Mouse (Mus musculus): ENCODE data around the gene Gm1110. TPM values are rescaled to one million over a fixed set of nuclear protein-coding genes. Genes with fewer than 3 reads are reported as not detected.

Gene Gm1110
- 0.34 TPM for polyA plus RNA-seq (2014; fragmentation: Illumina TruSeq; extraction: RNeasy Lipid Tissue Mini Kit (QIAGEN cat#74804); ENCODE audit: low read depth, low replicate concordance)

GRCm38 (mm10) chr9:26922909-26923526, at the start of gene Gm1110:
TSS of gene Gm1110 (minus strand) at chr9:26923111.

GRCm38 (mm10) chr9:26860751-26861150, 62.2 kb downstream of the Gm1110 start, which contains the start of gene Glb1l3:
TSS of gene Glb1l3 (minus strand) at chr9:26860890.

Other genes starting within 250 kb of the Gm1110 start
- not detected for gene B3gat1, start 189.4 kb downstream of the Gm1110 start, polyA plus RNA-seq (2014; fragmentation: Illumina TruSeq; extraction: RNeasy Lipid Tissue Mini Kit (QIAGEN cat#74804); ENCODE audit: low read depth, low replicate concordance)
- gene Glb1l2, start 116.6 kb downstream of the Gm1110 start, polyA plus RNA-seq (2014; fragmentation: Illumina TruSeq; extraction: RNeasy Lipid Tissue Mini Kit (QIAGEN cat#74804); ENCODE audit: low read depth, low replicate concordance), result 10.7 TPM
- 291 TPM for gene Glb1l3, start 62.2 kb downstream of the Gm1110 start, polyA plus RNA-seq (2014; fragmentation: Illumina TruSeq; extraction: RNeasy Lipid Tissue Mini Kit (QIAGEN cat#74804); ENCODE audit: low read depth, low replicate concordance)
- gene Acad8, start 76.5 kb upstream of the Gm1110 start, polyA plus RNA-seq (2014; fragmentation: Illumina TruSeq; extraction: RNeasy Lipid Tissue Mini Kit (QIAGEN cat#74804); ENCODE audit: low read depth, low replicate concordance), result 7.5 TPM
- 82.6 TPM for gene Thyn1, start 76.6 kb upstream of the Gm1110 start, polyA plus RNA-seq (2014; fragmentation: Illumina TruSeq; extraction: RNeasy Lipid Tissue Mini Kit (QIAGEN cat#74804); ENCODE audit: low read depth, low replicate concordance)
- gene Vps26b, start 107.0 kb upstream of the Gm1110 start, polyA plus RNA-seq (2014; fragmentation: Illumina TruSeq; extraction: RNeasy Lipid Tissue Mini Kit (QIAGEN cat#74804); ENCODE audit: low read depth, low replicate concordance), result 9.7 TPM
- gene Ncapd3, start 107.1 kb upstream of the Gm1110 start, polyA plus RNA-seq (2014; fragmentation: Illumina TruSeq; extraction: RNeasy Lipid Tissue Mini Kit (QIAGEN cat#74804); ENCODE audit: low read depth, low replicate concordance), result 26.5 TPM
- 31.7 TPM for gene Jam3, start 232.3 kb upstream of the Gm1110 start, polyA plus RNA-seq (2014; fragmentation: Illumina TruSeq; extraction: RNeasy Lipid Tissue Mini Kit (QIAGEN cat#74804); ENCODE audit: low read depth, low replicate concordance)